Mouse (Mus musculus): ENCODE measurements around the gene Olfr516. TPM values are rescaled to one million over a fixed set of nuclear protein-coding genes. Genes with fewer than 3 reads are reported as not detected.
A peak's percentile ranks its signal among the peaks of the same experiment; 100 is the strongest.
"Not testable (repeated sequence)": the region's sequence is repeated elsewhere in the genome, so short reads cannot be mapped to it uniquely, and the experiment has no call there.

Olfr516 gene
- not detected in 2 replicates for polyA plus RNA-seq (2014; fragmentation: Nextera tagmentation; extraction: Ambion mirVana)

- WGBS = 91% methylated on average over 2 of the region's 2 CpGs
- Histone ChIP-seq H3K36me3 (ENCODE audit: control insufficient read depth, insufficient read depth, low read length) (no peaks in the 10 kb centered on the region), H3K4me1 (ENCODE audit: control insufficient read depth, insufficient read depth, low read length) (no peaks in the 10 kb centered on the region), H3K27me3 (ENCODE audit: control insufficient read depth, insufficient read depth, low read length) (no peaks in the 10 kb centered on the region), H3K27ac (ENCODE audit: low read depth, low read length) (no peak within 1 kb of the TSS), H3K9me3 (ENCODE audit: control insufficient read depth, low read length) (no peaks in the 10 kb centered on the region), H3K9ac (ENCODE audit: low read depth, low read length) (no peak within 1 kb of the TSS), H3K4me2 (replicated peaks; ENCODE audit: low read depth, low read length) (no peak within 1 kb of the TSS), H3K4me3 (ENCODE audit: low read length) (no peak within 1 kb of the TSS)
- ATAC-seq (ENCODE audit: low FRiP score, low TSS enrichment) = no peak
Observed at GRCm38 (mm10) chr7:108850429-108850828, at the start of gene Olfr516. Gene Olfr516 (minus strand): TSS chr7:108850529.

- Histone ChIP-seq H3K4me2 (replicated peaks; ENCODE audit: low read depth, low read length) (no peak within 1 kb of the TSS), H3K36me3 (ENCODE audit: control insufficient read depth, insufficient read depth, low read length) (no peaks in the 10 kb centered on the region), H3K9ac (ENCODE audit: low read depth, low read length) (no peak within 1 kb of the TSS), H3K27me3 (ENCODE audit: control insufficient read depth, insufficient read depth, low read length) (no peaks in the 10 kb centered on the region), H3K9me3 (ENCODE audit: control insufficient read depth, low read length) (no peaks in the 10 kb centered on the region), H3K4me1 (ENCODE audit: control insufficient read depth, insufficient read depth, low read length) (no peaks in the 10 kb centered on the region), H3K27ac (ENCODE audit: low read depth, low read length) (no peak within 1 kb of the TSS), H3K4me3 (ENCODE audit: low read length) (no peak within 1 kb of the TSS)
- ATAC-seq (ENCODE audit: low FRiP score, low TSS enrichment) = no peak
- WGBS = 88% methylated on average over 5 of the region's 5 CpGs
Observed at GRCm38 (mm10) chr7:108894320-108894719, 44.0 kb upstream of the Olfr516 start, which contains the start of gene Olfr519. Gene Olfr519 (minus strand): TSS chr7:108894420.

DNA sequence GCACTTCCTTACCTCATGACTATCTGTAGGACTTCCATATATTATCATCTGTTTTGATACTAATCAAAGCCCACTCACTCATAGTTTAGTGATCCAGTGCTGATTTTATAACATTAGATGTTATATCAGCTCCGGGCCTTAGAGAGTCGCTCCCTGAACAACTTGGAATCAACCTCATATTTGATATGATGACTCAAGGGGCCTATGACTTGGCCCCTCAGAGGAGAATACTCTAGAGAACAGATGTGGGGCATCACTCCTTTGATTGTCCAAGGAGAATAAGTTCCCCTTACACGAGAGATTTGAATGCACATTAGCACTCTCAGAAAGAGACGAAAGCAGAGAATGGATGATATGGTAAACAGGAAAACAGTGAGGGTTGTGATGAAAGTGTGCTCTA, 34.6 kb upstream of the Olfr516 start, which contains the start of gene Olfr518:
Gene Olfr518, minus strand, starts transcription at position 101 of the 400 bp plus-strand sequence.
- Histone ChIP-seq H3K9ac (ENCODE audit: low read depth, low read length) (no peak within 1 kb of the TSS), H3K4me3 (ENCODE audit: low read length) (no peak within 1 kb of the TSS), H3K36me3 (ENCODE audit: control insufficient read depth, insufficient read depth, low read length) (no peaks in the 10 kb centered on the region), H3K9me3 (ENCODE audit: control insufficient read depth, low read length) (no peaks in the 10 kb centered on the region), H3K4me2 (replicated peaks; ENCODE audit: low read depth, low read length) (no peak within 1 kb of the TSS), H3K27ac (ENCODE audit: low read depth, low read length) (no peak within 1 kb of the TSS), H3K27me3 (ENCODE audit: control insufficient read depth, insufficient read depth, low read length) (no peaks in the 10 kb centered on the region), H3K4me1 (ENCODE audit: control insufficient read depth, insufficient read depth, low read length) (no peaks in the 10 kb centered on the region)
- ATAC-seq (ENCODE audit: low FRiP score, low TSS enrichment) = no peak
- WGBS = 79% methylated on average over 4 of the region's 4 CpGs

DNA sequence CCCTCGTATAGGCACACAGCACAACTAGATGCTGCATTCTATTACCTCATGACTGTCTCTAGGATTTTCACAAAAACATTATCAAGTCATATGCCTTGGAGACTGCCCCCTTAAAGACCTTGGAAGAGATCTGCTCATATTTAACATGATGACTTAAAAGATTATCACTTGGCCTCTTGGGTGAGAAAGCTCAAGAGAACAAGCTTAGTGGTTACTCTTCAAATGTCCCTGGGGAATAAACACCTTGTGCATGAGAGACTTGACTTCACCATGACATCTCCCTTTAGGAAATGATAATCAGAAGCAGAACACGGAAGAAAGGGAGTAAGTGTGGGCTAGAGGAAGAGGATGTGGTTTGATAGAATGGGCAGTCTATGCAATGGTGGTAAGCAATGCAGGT, 21.9 kb upstream of the Olfr516 start, which contains the start of gene Olfr517:
Gene Olfr517, minus strand, starts transcription at position 101 of the 400 bp plus-strand sequence.
- Histone ChIP-seq H3K9me3 (ENCODE audit: control insufficient read depth, low read length) (no peaks in the 10 kb centered on the region), H3K9ac (ENCODE audit: low read depth, low read length) (no peak within 1 kb of the TSS), H3K27me3 (ENCODE audit: control insufficient read depth, insufficient read depth, low read length) (no peaks in the 10 kb centered on the region), H3K4me3 (ENCODE audit: low read length) (no peak within 1 kb of the TSS), H3K4me2 (replicated peaks; ENCODE audit: low read depth, low read length) (no peak within 1 kb of the TSS), H3K36me3 (ENCODE audit: control insufficient read depth, insufficient read depth, low read length) (no peaks in the 10 kb centered on the region), H3K27ac (ENCODE audit: low read depth, low read length) (no peak within 1 kb of the TSS), H3K4me1 (ENCODE audit: control insufficient read depth, insufficient read depth, low read length) (no peaks in the 10 kb centered on the region)
- WGBS = 80% methylated on average over 2 of the region's 2 CpGs
- ATAC-seq (ENCODE audit: low FRiP score, low TSS enrichment) = no peak

- Histone ChIP-seq H3K4me3 (ENCODE audit: low read length) (no peak within 1 kb of the TSS), H3K4me2 (replicated peaks; ENCODE audit: low read depth, low read length) (no peak within 1 kb of the TSS), H3K27me3 (ENCODE audit: control insufficient read depth, insufficient read depth, low read length) (no peaks in the 10 kb centered on the region), H3K36me3 (ENCODE audit: control insufficient read depth, insufficient read depth, low read length) (no peaks in the 10 kb centered on the region), H3K27ac (ENCODE audit: low read depth, low read length) (no peak within 1 kb of the TSS), H3K4me1 (ENCODE audit: control insufficient read depth, insufficient read depth, low read length) (no peaks in the 10 kb centered on the region), H3K9ac (ENCODE audit: low read depth, low read length) (no peak within 1 kb of the TSS), H3K9me3 (ENCODE audit: control insufficient read depth, low read length) (no peaks in the 10 kb centered on the region)
- no peak for ATAC-seq (ENCODE audit: low FRiP score, low TSS enrichment)
Observed at GRCm38 (mm10) chr7:108825897-108826296, 24.4 kb downstream of the Olfr516 start, which contains the start of gene Olfr514. Gene Olfr514 (minus strand): TSS chr7:108825997.

DNA sequence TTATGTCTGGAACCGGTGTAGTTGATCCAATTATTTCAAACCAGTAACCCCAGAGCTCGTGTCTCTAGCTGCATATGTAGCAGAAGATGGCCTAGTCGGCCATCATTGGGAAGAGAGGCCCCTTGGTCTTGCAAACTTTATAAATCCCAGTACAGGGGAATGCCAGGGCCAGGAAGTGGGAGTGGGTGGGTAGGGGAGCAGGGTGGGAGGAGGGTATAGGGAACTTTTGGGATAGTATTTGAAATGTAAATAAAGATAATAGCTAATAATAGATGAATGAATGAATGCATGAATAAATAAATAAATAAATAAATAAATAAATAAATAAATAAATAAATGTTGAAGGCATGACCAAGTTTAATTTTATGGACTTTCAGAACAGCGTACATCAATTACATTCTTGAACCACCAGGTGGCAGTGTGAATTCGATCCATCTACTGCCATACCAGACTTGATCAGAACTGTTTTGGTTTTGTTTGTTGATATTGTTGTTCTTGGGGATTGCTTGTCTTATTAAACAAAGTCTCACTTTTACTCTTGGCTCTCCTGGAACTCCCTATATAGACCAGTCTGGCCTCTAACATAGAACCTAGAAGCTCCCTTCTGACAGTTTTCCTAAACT, 35.6 kb downstream of the Olfr516 start:
- not testable (repeated sequence) for H3K4me3 ChIP-seq (ENCODE audit: low read length); H3K4me2 ChIP-seq (replicated peaks; ENCODE audit: low read depth, low read length); H3K9ac ChIP-seq (ENCODE audit: low read depth, low read length); H3K9me3 ChIP-seq (ENCODE audit: control insufficient read depth, low read length); H3K27ac ChIP-seq (ENCODE audit: low read depth, low read length); H3K36me3 ChIP-seq (ENCODE audit: control insufficient read depth, insufficient read depth, low read length); H3K4me1 ChIP-seq (ENCODE audit: control insufficient read depth, insufficient read depth, low read length); ATAC-seq (ENCODE audit: low FRiP score, low TSS enrichment); H3K27me3 ChIP-seq (ENCODE audit: control insufficient read depth, insufficient read depth, low read length)
- WGBS = 43% methylated on average over 5 of the region's 5 CpGs

- H3K4me3 ChIP-seq (ENCODE audit: low read length) = no peak overlapping the region
- H3K4me1 ChIP-seq (ENCODE audit: control insufficient read depth, insufficient read depth, low read length) = no peaks in the 10 kb centered on the region
- peak; percentile 75; the same call in 1 of the 2 replicates for ATAC-seq (ENCODE audit: low FRiP score, low TSS enrichment)
- 39% methylated on average over 1 of the region's 1 CpGs for WGBS
- H3K9ac ChIP-seq (ENCODE audit: low read depth, low read length) = no peak overlapping the region
- H3K9me3 ChIP-seq (ENCODE audit: control insufficient read depth, low read length) = no peaks in the 10 kb centered on the region
- no peaks in the 10 kb centered on the region for H3K27me3 ChIP-seq (ENCODE audit: control insufficient read depth, insufficient read depth, low read length)
- H3K4me2 ChIP-seq (replicated peaks; ENCODE audit: low read depth, low read length) = no peak overlapping the region
- H3K27ac ChIP-seq (ENCODE audit: low read depth, low read length) = no peak overlapping the region
- no peaks in the 10 kb centered on the region for H3K36me3 ChIP-seq (ENCODE audit: control insufficient read depth, insufficient read depth, low read length)
Observed at GRCm38 (mm10) chr7:108797205-108797933, 53.0 kb downstream of the Olfr516 start.
